Comparison of ENCODE assay signal across 8 mouse cellular contexts in genomic region chr2:152413158-152413764, GRCm38 (mm10). TPM values are rescaled to one million over a fixed set of nuclear protein-coding genes. Genes with fewer than 3 reads are reported as not detected.
DNase-seq lines count a peak whose midpoint lies in the region; ATAC-seq and TF ChIP-seq lines count a peak whose summit lies in the region.

No protein-coding gene starts in this region.

- H3K9ac ChIP-seq in hindbrain, postnatal 0 days (replicated peaks; ENCODE audit: low read length) = peak overlapping the region; percentile 97
- H3K9ac ChIP-seq in liver, embryonic 16.5 days (ENCODE audit: low read depth, low read length) = peak overlapping the region; percentile 97

- ATAC-seq in hindbrain, postnatal 0 days = no peak
- ATAC-seq in liver, embryonic 16.5 days (ENCODE audit: low read depth) = peak; percentile 10
- no peak for ATAC-seq in inflammation-experienced regulatory T-cells, adult 6 months

- H3K4me2 ChIP-seq in hindbrain, postnatal 0 days (ENCODE audit: low read depth, low read length) = peak overlapping the region; percentile 73
- H3K4me2 ChIP-seq in liver, embryonic 16.5 days (ENCODE audit: low read depth, low read length) = peak overlapping the region; percentile 90

- TF ChIP-seq CTCF in hindbrain, postnatal 0 days (IDR thresholded peaks at IDR 0.05; ENCODE audit: low read depth) = no peak

- peaks cover 5% of the 10 kb centered on the region; the same call in 1 of the 2 replicates for H3K9me3 ChIP-seq in embryonic facial prominence, embryonic 10.5 days
- no peaks in the 10 kb centered on the region for H3K9me3 ChIP-seq in hindbrain, postnatal 0 days (ENCODE audit: low read length)
- peaks cover 3% of the 10 kb centered on the region for H3K9me3 ChIP-seq in liver, embryonic 16.5 days (replicated peaks; ENCODE audit: control insufficient read depth, low read length)

- peak overlapping the region; percentile 70 for H3K4me3 ChIP-seq in embryonic facial prominence, embryonic 10.5 days
- H3K4me3 ChIP-seq in hindbrain, postnatal 0 days (ENCODE audit: low read length) = peak overlapping the region; percentile 91
- H3K4me3 ChIP-seq in liver, embryonic 16.5 days (ENCODE audit: low read depth, low read length) = peak overlapping the region; percentile 96

- peaks cover 10% of the 10 kb centered on the region; the same call in 1 of the 2 replicates for H3K36me3 ChIP-seq in embryonic facial prominence, embryonic 10.5 days (replicated peaks)
- H3K36me3 ChIP-seq in hindbrain, postnatal 0 days (ENCODE audit: insufficient read depth, low read length) = no peaks in the 10 kb centered on the region
- H3K36me3 ChIP-seq in liver, embryonic 16.5 days (ENCODE audit: control insufficient read depth, insufficient read depth) = no peaks in the 10 kb centered on the region

- H3K27me3 ChIP-seq in embryonic facial prominence, embryonic 10.5 days (replicated peaks; ENCODE audit: low read depth, poor library complexity, severe bottlenecking) = no peaks in the 10 kb centered on the region
- H3K27me3 ChIP-seq in hindbrain, postnatal 0 days (ENCODE audit: insufficient read depth, low read length) = no peaks in the 10 kb centered on the region
- no peaks in the 10 kb centered on the region for H3K27me3 ChIP-seq in liver, embryonic 16.5 days (ENCODE audit: control insufficient read depth, insufficient read depth, low read depth, low read length)

- peaks cover 53% of the 10 kb centered on the region for H3K4me1 ChIP-seq in embryonic facial prominence, embryonic 10.5 days
- H3K4me1 ChIP-seq in hindbrain, postnatal 0 days (ENCODE audit: insufficient read depth, low read length) = peaks cover 17% of the 10 kb centered on the region
- H3K4me1 ChIP-seq in liver, embryonic 16.5 days (ENCODE audit: control insufficient read depth, low read depth, low read length) = peaks cover 34% of the 10 kb centered on the region

- DNase-seq in embryo, embryonic 10 days (ENCODE audit: low spot score) = peak; percentile 59
- DNase-seq in embryo, embryonic 9.5 days (ENCODE audit: extremely low spot score) = no peak
- DNase-seq in embryonic facial prominence, embryonic 10.5 days (ENCODE audit: low spot score) = no peak
- no peak for DNase-seq in hindbrain, postnatal 0 days (ENCODE audit: low spot score)
- no peak for DNase-seq in layer of hippocampus, postnatal 14 days (ENCODE audit: low spot score in 2 of 2)
- no peak for DNase-seq in left cerebral cortex, postnatal 25 days (ENCODE audit: low spot score in 2 of 2)

- intact Hi-C loops in left cerebral cortex, postnatal 25 days (cut with DNase I) = loop anchor here (5.0 kb wide), 1 partner anchor 259 kb away; no protein-coding TSS in a partner anchor

- 1% methylated on average over 21 of the region's 21 CpGs for WGBS in embryonic facial prominence, embryonic 10.5 days
- WGBS in hindbrain, postnatal 0 days = 3% methylated on average over 21 of the region's 21 CpGs
- WGBS in liver, embryonic 16.5 days (ENCODE audit: insufficient replicate concordance) = 6% methylated on average over 21 of the region's 21 CpGs

- H3K27ac ChIP-seq in embryonic facial prominence, embryonic 10.5 days (replicated peaks) = peak overlapping the region; percentile 100
- H3K27ac ChIP-seq in hindbrain, postnatal 0 days = peak overlapping the region; percentile 98
- peak overlapping the region; percentile 89 for H3K27ac ChIP-seq in liver, embryonic 16.5 days (ENCODE audit: low read length)

RNA-seq across cellular contexts. Expression of gene Zcchc3, which starts 1.6 kb away (rescaled TPM):
- 53.4 and 58.3 TPM in 2 replicates for polyA plus RNA-seq in embryonic facial prominence, embryonic 10.5 days (2016; fragmentation: Nextera tagmentation; extraction: Ambion mirVana)
- 17.4 TPM in 2 replicates for total RNA-seq in hindbrain, postnatal 0 days (2014; rRNA removed)
- polyA plus RNA-seq in hindbrain, postnatal 0 days (2015; fragmentation: Nextera tagmentation; extraction: Ambion mirVana) = 15.8 and 16.1 TPM in 2 replicates
- 6.4 and 6.7 TPM in 2 replicates for polyA plus RNA-seq in liver, embryonic 16.5 days (2015; fragmentation: Nextera tagmentation; extraction: Ambion mirVana)
- under 1 TPM; 0.34 to 0.95 (median 0.93) TPM for polyA plus RNA-seq in inflammation-experienced regulatory T-cells, adult 6 months (2017; shearing (Covaris generic))
- 10 to 100 TPM in 1 of 2 experiments, 1 to 10 TPM in 1; 9.8 to 10.8 TPM for total RNA-seq in layer of hippocampus, postnatal 14 days (2021)
- 1 to 10 TPM; 9.5 to 9.9 TPM for total RNA-seq in left cerebral cortex, postnatal 25 days (2021)

RNA-seq across cellular contexts. Expression of gene 6820408C15Rik, which starts 2.1 kb away (rescaled TPM):
- polyA plus RNA-seq in embryonic facial prominence, embryonic 10.5 days (2016; fragmentation: Nextera tagmentation; extraction: Ambion mirVana) = 0.43 and 0.71 TPM in 2 replicates
- 2.3 and 3.9 TPM in 2 replicates for total RNA-seq in hindbrain, postnatal 0 days (2014; rRNA removed)
- 3.6 and 4.0 TPM in 2 replicates for polyA plus RNA-seq in hindbrain, postnatal 0 days (2015; fragmentation: Nextera tagmentation; extraction: Ambion mirVana)
- polyA plus RNA-seq in liver, embryonic 16.5 days (2015; fragmentation: Nextera tagmentation; extraction: Ambion mirVana) = 0.12 and 0.18 TPM in 2 replicates
- not detected for polyA plus RNA-seq in inflammation-experienced regulatory T-cells, adult 6 months (2017; shearing (Covaris generic))
- total RNA-seq in layer of hippocampus, postnatal 14 days (2021) = 1 to 10 TPM; 2.9 to 4.2 TPM
- total RNA-seq in left cerebral cortex, postnatal 25 days (2021) = 1 to 10 TPM; 2.1 to 2.2 TPM

RNA-seq across cellular contexts. Expression of gene Sox12, which starts 15.4 kb away (rescaled TPM):
- polyA plus RNA-seq in embryonic facial prominence, embryonic 10.5 days (2016; fragmentation: Nextera tagmentation; extraction: Ambion mirVana) = 10.6 and 11.5 TPM in 2 replicates
- 49.7 and 50.2 TPM in 2 replicates for total RNA-seq in hindbrain, postnatal 0 days (2014; rRNA removed)
- polyA plus RNA-seq in hindbrain, postnatal 0 days (2015; fragmentation: Nextera tagmentation; extraction: Ambion mirVana) = 9.7 and 10.1 TPM in 2 replicates
- polyA plus RNA-seq in liver, embryonic 16.5 days (2015; fragmentation: Nextera tagmentation; extraction: Ambion mirVana) = 0.77 and 0.99 TPM in 2 replicates
- polyA plus RNA-seq in inflammation-experienced regulatory T-cells, adult 6 months (2017; shearing (Covaris generic)) = under 1 TPM in 2 of 3 experiments, not detected in 1; 0.39 to 0.49 TPM
- 10 to 100 TPM; 21.4 to 23.1 TPM for total RNA-seq in layer of hippocampus, postnatal 14 days (2021)
- 10 to 100 TPM; 14.0 to 15.6 TPM for total RNA-seq in left cerebral cortex, postnatal 25 days (2021)

RNA-seq across cellular contexts. Expression of gene Nrsn2, which starts 36.8 kb away (rescaled TPM):
- 0.87 and 2.5 TPM in 2 replicates for polyA plus RNA-seq in embryonic facial prominence, embryonic 10.5 days (2016; fragmentation: Nextera tagmentation; extraction: Ambion mirVana)
- 64.5 and 72.2 TPM in 2 replicates for total RNA-seq in hindbrain, postnatal 0 days (2014; rRNA removed)
- 83.8 and 91.3 TPM in 2 replicates for polyA plus RNA-seq in hindbrain, postnatal 0 days (2015; fragmentation: Nextera tagmentation; extraction: Ambion mirVana)
- not detected in 2 replicates for polyA plus RNA-seq in liver, embryonic 16.5 days (2015; fragmentation: Nextera tagmentation; extraction: Ambion mirVana)
- not detected for polyA plus RNA-seq in inflammation-experienced regulatory T-cells, adult 6 months (2017; shearing (Covaris generic))
- 10 to 100 TPM; 33.0 to 39.6 TPM for total RNA-seq in layer of hippocampus, postnatal 14 days (2021)
- 10 to 100 TPM; 73.5 to 90.0 TPM for total RNA-seq in left cerebral cortex, postnatal 25 days (2021)

RNA-seq across cellular contexts. Expression of gene Defb23, which starts 51.2 kb away (rescaled TPM):
- polyA plus RNA-seq in embryonic facial prominence, embryonic 10.5 days (2016; fragmentation: Nextera tagmentation; extraction: Ambion mirVana) = not detected in 2 replicates
- not detected in 2 replicates for total RNA-seq in hindbrain, postnatal 0 days (2014; rRNA removed)
- not detected in 2 replicates for polyA plus RNA-seq in hindbrain, postnatal 0 days (2015; fragmentation: Nextera tagmentation; extraction: Ambion mirVana)
- polyA plus RNA-seq in liver, embryonic 16.5 days (2015; fragmentation: Nextera tagmentation; extraction: Ambion mirVana) = not detected in 2 replicates
- not detected for polyA plus RNA-seq in inflammation-experienced regulatory T-cells, adult 6 months (2017; shearing (Covaris generic))
- not detected for total RNA-seq in layer of hippocampus, postnatal 14 days (2021)
- not detected for total RNA-seq in left cerebral cortex, postnatal 25 days (2021)
